Comparison of ENCODE assay signal across 7 mouse cellular contexts in genomic region chr11:114467803-114468202, GRCm38 (mm10).
DNase-seq lines count a peak whose midpoint lies in the region; ATAC-seq and TF ChIP-seq lines count a peak whose summit lies in the region.

No protein-coding gene starts in this region.

- no peak overlapping the region for H3K4me3 ChIP-seq in lung, embryonic 15.5 days

- H3K27me3 ChIP-seq in lung, embryonic 15.5 days, result peaks cover 30% of the 10 kb centered on the region

- peak overlapping the region; percentile 39 for H3K4me2 ChIP-seq in lung, embryonic 15.5 days

- no peak for TF ChIP-seq CTCF in brain, embryonic 14.5 days (IDR thresholded peaks at IDR 0.05; ENCODE audit: borderline replicate concordance, extremely low read depth, insufficient read depth, insufficient read length)

- H3K4me1 ChIP-seq in lung, embryonic 15.5 days, result peaks cover 51% of the 10 kb centered on the region

- peak; percentile 20 for DNase-seq in adrenal gland, postnatal 25 days
- DNase-seq in brain, embryonic 14.5 days (ENCODE audit: low read depth), result peak; percentile 98
- DNase-seq in kidney, postnatal 10 days, result peak; percentile 61
- peak; percentile 38 for DNase-seq in right cerebral cortex, postnatal 14 days
- DNase-seq in T-cell, adult 2 months (ENCODE audit: low spot score), result no peak

- 0 out of 2 replicates have a peak, but pooled peaks have one; percentile 20 for ATAC-seq in frontal cortex, adult (ENCODE audit: low TSS enrichment)
- peak; percentile 91 for ATAC-seq in lung, embryonic 15.5 days (ENCODE audit: borderline replicate concordance, extremely low read depth, low FRiP score, low TSS enrichment)

- no peak for TF ChIP-seq POLR2A in brain, embryonic 14.5 days (IDR thresholded peaks at IDR 0.05; ENCODE audit: borderline replicate concordance, extremely low read depth, insufficient read depth, insufficient read length, poor library complexity, severe bottlenecking)

- WGBS in lung, embryonic 15.5 days, result 2% methylated on average over 8 of the region's 8 CpGs

- H3K36me3 ChIP-seq in lung, embryonic 15.5 days, result no peaks in the 10 kb centered on the region

- H3K9me3 ChIP-seq in lung, embryonic 15.5 days, result no peaks in the 10 kb centered on the region

- H3K9ac ChIP-seq in lung, embryonic 15.5 days, result no peak overlapping the region

- peak overlapping the region; percentile 91 for H3K27ac ChIP-seq in lung, embryonic 15.5 days
